22 mouse cellular contexts compared by ENCODE assay signal in the genomic region with DNA sequence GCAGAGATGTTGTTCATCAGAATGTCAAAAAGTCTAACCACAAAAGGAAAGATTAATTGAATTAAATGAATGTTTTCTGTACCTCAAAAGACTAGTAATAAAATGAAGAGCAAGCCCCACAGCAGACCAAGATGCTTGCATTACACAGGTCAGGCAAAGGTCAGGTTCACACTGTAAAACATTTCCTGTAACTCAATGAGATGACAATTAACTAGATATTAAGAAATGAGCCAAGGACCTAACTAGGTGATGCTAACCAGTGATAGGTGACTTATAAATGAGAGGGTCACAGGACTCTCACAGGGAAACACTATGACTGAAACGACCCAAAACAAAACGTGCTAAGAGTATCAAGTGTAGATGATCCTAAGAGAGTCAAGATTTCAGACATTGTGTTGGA. TPM values are rescaled to one million over a fixed set of nuclear protein-coding genes. Genes with fewer than 3 reads are reported as not detected.
"Had no signal": no experiment of that assay in that cellular context is flagged by ENCODE, and none has a peak within 500 bp of the region (broad histone marks: within the 10 kb centered on the region; RNA-seq: fewer than 3 reads in every experiment).

No protein-coding gene starts in this region.

- ATAC-seq: forebrain, postnatal 0 days; hindbrain, postnatal 0 days; intestine, embryonic 16.5 days; liver, postnatal 0 days had no signal

- DNase-seq: forebrain, postnatal 0 days; gastrocnemius, postnatal 14 days; gastrocnemius, postnatal 36 days; heart, adult 2 months; heart, postnatal 14 days; heart, postnatal 36 days; liver; liver, embryonic 13.5 days; liver, postnatal 0 days had no signal

- H3K27me3 ChIP-seq: heart, embryonic 13.5 days; heart, embryonic 15.5 days; hindbrain, embryonic 13.5 days; hindbrain, embryonic 15.5 days; kidney, embryonic 15.5 days; limb, embryonic 12.5 days; liver, embryonic 13.5 days; liver, embryonic 15.5 days had no signal

RNA-seq across cellular contexts. Expression of gene D7Ertd443e, which starts 43.2 kb away (rescaled TPM):
- polyA plus RNA-seq: intestine, embryonic 14.5 days; intestine, embryonic 16.5 days; large intestine, adult 2 months; limb, embryonic 10.5 days; liver, embryonic 11.5 days; liver, embryonic 13.5 days; liver, embryonic 15.5 days; liver, postnatal 0 days had no signal
